Mouse (Mus musculus) forebrain, embryonic 10.5 days (tissue): ENCODE measurements around the gene Rnase2b. TPM values are rescaled to one million over a fixed set of nuclear protein-coding genes. Genes with fewer than 3 reads are reported as not detected.
A peak's percentile ranks its signal among the peaks of the same experiment; 100 is the strongest.
"Not testable (repeated sequence)": the region's sequence is repeated elsewhere in the genome, so short reads cannot be mapped to it uniquely, and the experiment has no call there.

Source experiments
- DNase-seq: peaks from one replicate; pipeline ENCODE4 v3.0.0-alpha.2; 2017; ENCODE audit warnings: low spot score; ENCODE audit errors: extremely low spot score
- H3K27ac ChIP-seq: fragments of 300-500 bp; sonication (generic); 2 replicates; pipeline ENCODE4 v1.5.1; 2016; ENCODE audit warnings: mild to moderate bottlenecking
- H3K27me3 ChIP-seq: fragments of 300-500 bp; sonication (generic); 2 replicates; pipeline ENCODE4 v1.6.1; 2016; ENCODE audit warnings: mild to moderate bottlenecking; ENCODE audit not compliant: poor library complexity, severe bottlenecking
- H3K36me3 ChIP-seq: fragments of 300-500 bp; sonication (generic); replicated peaks from 2 replicates; pipeline ENCODE4 v1.6.1; 2016; ENCODE audit warnings: mild to moderate bottlenecking, moderate library complexity
- H3K4me1 ChIP-seq: fragments of 300-500 bp; sonication (generic); 2 replicates; pipeline ENCODE4 v1.6.1; 2016
- H3K4me3 ChIP-seq: fragments of 300-500 bp; sonication (generic); 2 replicates; pipeline ENCODE4 v1.5.1; 2016; ENCODE audit warnings: mild to moderate bottlenecking, moderate library complexity
- H3K9me3 ChIP-seq: fragments of 300-500 bp; sonication (generic); 2 replicates; pipeline ENCODE4 v1.6.1; 2016; ENCODE audit warnings: mild to moderate bottlenecking, moderate library complexity
- WGBS: fragments of 180-500 bp; shearing (Covaris S2); methylation state at CpG from one replicate; pipeline ENCODE4 v1.1.7; 2016; 5-methylcytosine and 5-hydroxymethylcytosine counted together
- polyA plus RNA-seq: library from polyadenylated mRNA; unstranded; fragments of >200 nt; fragmentation: Nextera tagmentation; extraction: Ambion mirVana; gene quantifications from 2 replicates; pipeline ENCODE4 v1.2.1, GENCODE M21; 2016

Gene Rnase2b
- polyA plus RNA-seq, 1 experiment from 2014 or later: not detected

GRCm38 (mm10) chr14:51163323-51163722 is 1.3 kb downstream of the Rnase2b start:
- DNase-seq, H3K9me3 ChIP-seq, H3K27ac ChIP-seq, H3K4me3 ChIP-seq, H3K4me1 ChIP-seq, H3K36me3 ChIP-seq, H3K27me3 ChIP-seq: not testable (repeated sequence)
- 92% methylated on average over 6 of the region's 6 CpGs for WGBS

- Histone ChIP-seq H3K4me3 (no peak overlapping the region), H3K36me3 (no peaks in the 10 kb centered on the region), H3K9me3 (no peaks in the 10 kb centered on the region), H3K4me1 (no peaks in the 10 kb centered on the region), H3K27ac (no peak overlapping the region), H3K27me3 (no peaks in the 10 kb centered on the region)
- 91% methylated on average over 1 of the region's 1 CpGs for WGBS
- DNase-seq: no peak
These were observed 3.4 kb downstream of the Rnase2b start for GRCm38 (mm10) chr14:51165435-51165834.

GRCm38 (mm10) chr14:51166068-51166467 is 4.0 kb downstream of the Rnase2b start:
- H3K36me3 ChIP-seq: no peaks in the 10 kb centered on the region
- no peaks in the 10 kb centered on the region for H3K27me3 ChIP-seq
- DNase-seq: no peak
- H3K4me3 ChIP-seq: no peak overlapping the region
- no peaks in the 10 kb centered on the region for H3K4me1 ChIP-seq
- no peak overlapping the region for H3K27ac ChIP-seq
- no peaks in the 10 kb centered on the region for H3K9me3 ChIP-seq

GRCm38 (mm10) chr14:51172095-51172865 is 10.2 kb downstream of the Rnase2b start:
- H3K27me3 ChIP-seq, H3K36me3 ChIP-seq, H3K27ac ChIP-seq, H3K9me3 ChIP-seq, H3K4me1 ChIP-seq, H3K4me3 ChIP-seq: not testable (repeated sequence)
- peak; percentile 62 for DNase-seq
- 37% methylated on average over 9 of the region's 9 CpGs for WGBS

- H3K27ac ChIP-seq, H3K4me1 ChIP-seq, H3K9me3 ChIP-seq, DNase-seq, H3K36me3 ChIP-seq, H3K4me3 ChIP-seq, H3K27me3 ChIP-seq: not testable (repeated sequence)
- 64% methylated on average over 4 of the region's 4 CpGs for WGBS
These were observed 10.9 kb downstream of the Rnase2b start for GRCm38 (mm10) chr14:51172947-51173346.

- no peak for DNase-seq
These were observed 11.8 kb downstream of the Rnase2b start for GRCm38 (mm10) chr14:51173843-51174242.

GRCm38 (mm10) chr14:51181051-51181450 is 19.0 kb downstream of the Rnase2b start:
- H3K4me1 ChIP-seq, DNase-seq, H3K4me3 ChIP-seq, H3K9me3 ChIP-seq, H3K27me3 ChIP-seq, H3K27ac ChIP-seq, H3K36me3 ChIP-seq: not testable (repeated sequence)
- 79% methylated on average over 2 of the region's 2 CpGs for WGBS

More at GRCm38 (mm10) chr14:51173843-51174242, 11.8 kb downstream of the Rnase2b start:
- no peaks in the 10 kb centered on the region for H3K36me3 ChIP-seq
- H3K4me3 ChIP-seq: no peak overlapping the region
- H3K27ac ChIP-seq: no peak overlapping the region
- H3K4me1 ChIP-seq: no peaks in the 10 kb centered on the region
- no peaks in the 10 kb centered on the region for H3K27me3 ChIP-seq
- H3K9me3 ChIP-seq: no peaks in the 10 kb centered on the region
- WGBS: 66% methylated on average over 4 of the region's 4 CpGs

GRCm38 (mm10) chr14:51195681-51196080 is 33.6 kb downstream of the Rnase2b start:
- no peaks in the 10 kb centered on the region for H3K36me3 ChIP-seq
- no peak overlapping the region for H3K4me3 ChIP-seq
- no peak overlapping the region for H3K27ac ChIP-seq
- no peaks in the 10 kb centered on the region for H3K27me3 ChIP-seq
- no peak for DNase-seq
- no peaks in the 10 kb centered on the region for H3K9me3 ChIP-seq
- no peaks in the 10 kb centered on the region for H3K4me1 ChIP-seq
- WGBS: 89% methylated on average over 4 of the region's 4 CpGs

- DNase-seq: no peak
- no peak within 1 kb of the TSS for H3K27ac ChIP-seq
- 84% methylated on average over 5 of the region's 5 CpGs for WGBS
These were observed 37.3 kb downstream of the Rnase2b start, which contains the start of gene Ang2 for GRCm38 (mm10) chr14:51199098-51200023. TSS of gene Ang2 (minus strand) at chr14:51199148.

GRCm38 (mm10) chr14:51200054-51200453 is 38.0 kb downstream of the Rnase2b start:
- Histone ChIP-seq H3K27ac (no peak overlapping the region), H3K36me3 (no peaks in the 10 kb centered on the region), H3K4me3 (no peak overlapping the region), H3K9me3 (no peaks in the 10 kb centered on the region), H3K27me3 (no peaks in the 10 kb centered on the region), H3K4me1 (no peaks in the 10 kb centered on the region)
- 96% methylated on average over 2 of the region's 2 CpGs for WGBS
- DNase-seq: no peak

More at GRCm38 (mm10) chr14:51199098-51200023, 37.3 kb downstream of the Rnase2b start, which contains the start of gene Ang2:
- Histone ChIP-seq H3K9me3 (no peaks in the 10 kb centered on the region), H3K36me3 (no peaks in the 10 kb centered on the region), H3K4me3 (no peak within 1 kb of the TSS), H3K4me1 (no peaks in the 10 kb centered on the region), H3K27me3 (no peaks in the 10 kb centered on the region)

- Histone ChIP-seq H3K4me3 (no peak overlapping the region), H3K9me3 (no peaks in the 10 kb centered on the region), H3K36me3 (no peaks in the 10 kb centered on the region), H3K27ac (no peak overlapping the region), H3K27me3 (no peaks in the 10 kb centered on the region), H3K4me1 (no peaks in the 10 kb centered on the region)
- WGBS: 89% methylated on average over 2 of the region's 2 CpGs
- no peak for DNase-seq
These were observed 38.4 kb downstream of the Rnase2b start for GRCm38 (mm10) chr14:51200466-51200865.

GRCm38 (mm10) chr14:51203115-51203514 is 41.1 kb downstream of the Rnase2b start, which contains the start of gene Ear14:
TSS of gene Ear14 (plus strand) at chr14:51203391.
- H3K4me1 ChIP-seq: no peaks in the 10 kb centered on the region
- no peak for DNase-seq
- H3K9me3 ChIP-seq: no peaks in the 10 kb centered on the region
- no peaks in the 10 kb centered on the region for H3K36me3 ChIP-seq
- no peak within 1 kb of the TSS for H3K4me3 ChIP-seq
- no peak within 1 kb of the TSS for H3K27ac ChIP-seq
- H3K27me3 ChIP-seq: no peaks in the 10 kb centered on the region
- WGBS: 95% methylated on average over 2 of the region's 2 CpGs
